8 mouse cellular contexts compared by ENCODE assay signal in the genomic region with DNA sequence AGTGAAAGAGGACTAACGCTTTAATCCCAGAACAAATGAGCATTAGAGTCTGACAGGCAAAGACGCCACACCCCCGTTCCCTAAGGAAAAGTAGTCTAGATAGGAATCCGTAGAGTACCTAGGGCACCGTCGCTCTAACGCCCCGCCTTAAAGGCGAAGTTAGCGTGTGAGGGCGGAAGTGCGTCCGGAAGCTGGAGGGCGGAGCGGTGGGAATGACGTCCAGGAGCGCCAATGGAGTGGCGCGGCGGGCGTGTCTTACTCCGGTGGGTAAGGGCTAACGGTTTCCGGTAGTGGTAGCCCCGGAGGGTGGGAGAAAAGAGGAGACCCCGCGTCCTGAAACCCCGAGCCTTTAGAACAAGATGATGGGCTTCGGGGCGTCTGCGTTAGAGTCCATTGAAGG. TPM values are rescaled to one million over a fixed set of nuclear protein-coding genes. Genes with fewer than 3 reads are reported as not detected.
A peak's percentile ranks its signal among the peaks of the same experiment; 100 is the strongest.
DNase-seq lines count a peak whose midpoint lies in the region; ATAC-seq and TF ChIP-seq lines count a peak whose summit lies in the region.

A gene (plus strand): TSS at position 215 of the 400 bp plus-strand sequence.

- DNase-seq in MEL (ENCODE audit: low read depth, low spot score) = peak; percentile 97
- peak; percentile 97 to 98 for DNase-seq in cerebellum, adult 2 months
- peak; percentile 99 for DNase-seq in forebrain, postnatal 0 days
- DNase-seq in heart, postnatal 4 days = peak; percentile 98
- peak; percentile 93 to 97 for DNase-seq in layer of hippocampus, adult 8-10 months (ENCODE audit: low spot score in 2 of 2)
- peak; percentile 93 for DNase-seq in ovary, adult 18-20 months (ENCODE audit: low spot score)
- peak; percentile 97 for DNase-seq in thymus, postnatal 0 days (ENCODE audit: low spot score)

- no peaks in the 10 kb centered on the region for H3K9me3 ChIP-seq in MEL (replicated peaks; ENCODE audit: insufficient read depth, low read length)
- H3K9me3 ChIP-seq in forebrain, postnatal 0 days (ENCODE audit: low read length) = no peaks in the 10 kb centered on the region
- H3K9me3 ChIP-seq in lung, embryonic 15.5 days = no peaks in the 10 kb centered on the region

- no peak for TF ChIP-seq CTCF in MEL (IDR thresholded peaks at IDR 0.05 in 2 of 3, conservative IDR thresholded peaks at IDR 0.05 in 1 of 3; ENCODE audit: control insufficient read depth in 1 of 3, insufficient read depth in 1 of 3, low read depth in 2 of 3, low read length in 3 of 3, poor library complexity in 1 of 3, severe bottlenecking in 1 of 3)
- no peak for TF ChIP-seq CTCF in cerebellum, adult 2 months (IDR thresholded peaks at IDR 0.05; ENCODE audit: borderline replicate concordance, insufficient read depth, low read depth, low read length)
- no peak for TF ChIP-seq CTCF in forebrain, postnatal 0 days (IDR thresholded peaks at IDR 0.05; ENCODE audit: low read depth)

- peak within 1 kb of the TSS; percentile 78 for H3K27ac ChIP-seq in MEL (ENCODE audit: control insufficient read depth, low read depth, low read length)
- peak within 1 kb of the TSS; percentile 16 for H3K27ac ChIP-seq in cerebellum, adult 2 months (ENCODE audit: insufficient read depth, low read length)
- peak within 1 kb of the TSS; percentile 92 for H3K27ac ChIP-seq in forebrain, postnatal 0 days (ENCODE audit: low read depth, low read length)
- peak within 1 kb of the TSS; percentile 91 for H3K27ac ChIP-seq in lung, embryonic 15.5 days

- TF ChIP-seq EP300 in MEL (IDR thresholded peaks at IDR 0.05; ENCODE audit: low read depth in 1 of 2, low read length in 2 of 2) = no peak

- under 1% methylated on average over 31 of the region's 31 CpGs for WGBS in cerebellum, adult 2 months
- 0% methylated on average over 31 of the region's 31 CpGs for WGBS in forebrain, postnatal 0 days
- WGBS in lung, embryonic 15.5 days = under 1% methylated on average over 31 of the region's 31 CpGs

- H3K36me3 ChIP-seq in MEL (ENCODE audit: control insufficient read depth in 1 of 2, insufficient read depth in 2 of 2, low read length in 2 of 2) = peaks cover 3 to 14% of the 10 kb centered on the region in 2 experiments
- peaks cover 31% of the 10 kb centered on the region for H3K36me3 ChIP-seq in forebrain, postnatal 0 days (ENCODE audit: insufficient read depth)
- peaks cover 33% of the 10 kb centered on the region for H3K36me3 ChIP-seq in lung, embryonic 15.5 days

- peak within 1 kb of the TSS; percentile 90 to 94 for H3K4me3 ChIP-seq in MEL (ENCODE audit: control insufficient read depth in 1 of 2, insufficient read depth in 1 of 2, low read depth in 2 of 2, low read length in 2 of 2)
- H3K4me3 ChIP-seq in cerebellum, adult 2 months (replicated peaks; ENCODE audit: insufficient read depth, low read depth, low read length) = peak within 1 kb of the TSS; percentile 77
- peak within 1 kb of the TSS; percentile 98 for H3K4me3 ChIP-seq in forebrain, postnatal 0 days (ENCODE audit: low read depth, low read length)
- H3K4me3 ChIP-seq in lung, embryonic 15.5 days = peak within 1 kb of the TSS; percentile 99

- H3K9ac ChIP-seq in MEL (ENCODE audit: control insufficient read depth, low read depth, low read length, poor library complexity, severe bottlenecking) = peak within 1 kb of the TSS; percentile 91
- H3K9ac ChIP-seq in forebrain, postnatal 0 days = peak within 1 kb of the TSS; percentile 92
- peak within 1 kb of the TSS; percentile 96 for H3K9ac ChIP-seq in lung, embryonic 15.5 days

- no peak for TF ChIP-seq RAD21 in MEL (IDR thresholded peaks at IDR 0.05; ENCODE audit: low read depth, low read length)

- peak; percentile 98 for ATAC-seq in forebrain, postnatal 0 days
- ATAC-seq in lung, embryonic 15.5 days (ENCODE audit: borderline replicate concordance, extremely low read depth, low FRiP score, low TSS enrichment) = peak; percentile 96

- TF ChIP-seq POLR2A in MEL (IDR thresholded peaks at IDR 0.05; ENCODE audit: control insufficient read depth in 1 of 2, insufficient read depth in 1 of 2, low read depth in 1 of 2, low read length in 2 of 2, poor library complexity in 1 of 2) = peak; percentile 50 to 72; a peak in 2 of 4 replicates
- TF ChIP-seq POLR2A in cerebellum, adult 2 months (IDR thresholded peaks at IDR 0.05; ENCODE audit: borderline replicate concordance, insufficient read depth, low read length) = peak; percentile 41; the same call in 1 of the 2 replicates

- peaks cover 8 to 17% of the 10 kb centered on the region in 2 experiments for H3K4me1 ChIP-seq in MEL (ENCODE audit: control insufficient read depth in 1 of 2, insufficient read depth in 2 of 2, low read length in 2 of 2)
- H3K4me1 ChIP-seq in cerebellum, adult 2 months (ENCODE audit: control insufficient read depth, insufficient read depth, low read length) = peaks cover 3% of the 10 kb centered on the region; the same call in 1 of the 2 replicates
- peaks cover 22% of the 10 kb centered on the region for H3K4me1 ChIP-seq in forebrain, postnatal 0 days (ENCODE audit: insufficient read depth)
- H3K4me1 ChIP-seq in lung, embryonic 15.5 days = peaks cover 44% of the 10 kb centered on the region

- peak within 1 kb of the TSS; percentile 95 for H3K4me2 ChIP-seq in forebrain, postnatal 0 days (ENCODE audit: low read depth)
- H3K4me2 ChIP-seq in lung, embryonic 15.5 days = peak within 1 kb of the TSS; percentile 92

- H3K27me3 ChIP-seq in MEL (ENCODE audit: control insufficient read depth in 1 of 2, insufficient read depth in 2 of 2, low read length in 2 of 2) = no peaks in the 10 kb centered on the region
- H3K27me3 ChIP-seq in cerebellum, adult 2 months (ENCODE audit: control insufficient read depth, insufficient read depth, low read length) = no peaks in the 10 kb centered on the region
- H3K27me3 ChIP-seq in forebrain, postnatal 0 days (ENCODE audit: insufficient read depth, low read length) = no peaks in the 10 kb centered on the region
- no peaks in the 10 kb centered on the region for H3K27me3 ChIP-seq in lung, embryonic 15.5 days

- H3K79me2 ChIP-seq in MEL (ENCODE audit: control insufficient read depth, insufficient read depth, low read length, poor library complexity) = peaks cover 21% of the 10 kb centered on the region

TF ChIP-seq in MEL, 35 proteins besides CTCF, POLR2A, EP300 and RAD21:
- TF ChIP-seq HCFC1 (IDR thresholded peaks at IDR 0.05; ENCODE audit: low read depth, low read length) (peak; percentile 97), MYB (IDR thresholded peaks at IDR 0.05; ENCODE audit: low read depth, low read length) (0 out of 2 replicates have a peak, but pooled peaks have one; percentile 62), E2F4 (IDR thresholded peaks at IDR 0.05; ENCODE audit: borderline replicate concordance, low read depth, low read length) (no peak), BHLHE40 (IDR thresholded peaks at IDR 0.05; ENCODE audit: borderline replicate concordance, low read depth, low read length) (no peak), ELF1 (IDR thresholded peaks at IDR 0.05; ENCODE audit: low read depth, low read length) (peak; percentile 100), GATA1 (IDR thresholded peaks at IDR 0.05; ENCODE audit: low read depth, low read length) (0 out of 2 replicates have a peak, but pooled peaks have one; percentile 7), CHD2 (IDR thresholded peaks at IDR 0.05; ENCODE audit: low read length) (peak; percentile 59), ZKSCAN1 (IDR thresholded peaks at IDR 0.05; ENCODE audit: low read depth, low read length) (no peak), ZMIZ1 (IDR thresholded peaks at IDR 0.05; ENCODE audit: low read depth, low read length) (peak; percentile 47), SIN3A (IDR thresholded peaks at IDR 0.05; ENCODE audit: low read length) (peak; percentile 89), TBP (IDR thresholded peaks at IDR 0.05; ENCODE audit: low read depth, low read length) (peak; percentile 63), KAT2A (conservative IDR thresholded peaks at IDR 0.05; ENCODE audit: low read depth, low read length) (peak; percentile 78), NRF1 (IDR thresholded peaks at IDR 0.05; ENCODE audit: insufficient read depth, low read depth, low read length, poor library complexity, severe bottlenecking) (peak; percentile 40; the same call in 1 of the 2 replicates), MAZ (IDR thresholded peaks at IDR 0.05; ENCODE audit: low read depth, low read length) (no peak; the same call in 1 of the 2 replicates), NELFE (IDR thresholded peaks at IDR 0.05; ENCODE audit: low read depth, low read length) (peak; percentile 72; the same call in 1 of the 2 replicates), POLR2AphosphoS2 (IDR thresholded peaks at IDR 0.05; ENCODE audit: low read length) (peak; percentile 23; the same call in 1 of the 2 replicates), MAFK (IDR thresholded peaks at IDR 0.05; ENCODE audit: borderline replicate concordance, low read depth, low read length) (no peak), MXI1 (IDR thresholded peaks at IDR 0.05; ENCODE audit: low read depth, low read length) (peak; percentile 20; the same call in 1 of the 2 replicates), RCOR1 (IDR thresholded peaks at IDR 0.05; ENCODE audit: low read depth, low read length) (peak; percentile 50; the same call in 1 of the 2 replicates), TCF12 (IDR thresholded peaks at IDR 0.05; ENCODE audit: low read depth, low read length) (peak; percentile 50)

RNA-seq across cellular contexts. Expression of the gene that starts here (rescaled TPM):
- 35.0 and 35.8 TPM in 2 replicates for total RNA-seq in MEL (2012; rRNA removed)
- polyA plus RNA-seq in MEL (2012; ENCODE audit: insufficient read depth in 1 of 2, insufficient read length in 2 of 2, low read depth in 1 of 2, low replicate concordance in 2 of 2, missing spikeins in 1 of 2) = 10 to 100 TPM in 1 of 2 experiments, not detected in 1; 46.2 TPM
- 47.0 and 48.2 TPM in 2 replicates for polyA plus RNA-seq in cerebellum, adult 2 months (2012; rRNA removed)
- 28.8 and 47.4 TPM in 2 replicates for total RNA-seq in forebrain, postnatal 0 days (2014; rRNA removed)
- polyA plus RNA-seq in forebrain, postnatal 0 days (2015; fragmentation: Nextera tagmentation; extraction: Ambion mirVana) = 39.1 and 41.8 TPM in 2 replicates
- total RNA-seq in heart, postnatal 4 days (2021) = 10 to 100 TPM; 16.5 to 17.1 TPM
- total RNA-seq in layer of hippocampus, adult 8-10 months (2022) = 10 to 100 TPM; 11.5 to 16.3 (median 14.1) TPM
- 33.7 and 33.9 TPM in 2 replicates for polyA plus RNA-seq in lung, embryonic 15.5 days (2015; fragmentation: Nextera tagmentation; extraction: Ambion mirVana)
- 69.4 and 69.6 TPM in 2 replicates for polyA plus RNA-seq in thymus, postnatal 0 days (2015; fragmentation: Nextera tagmentation; extraction: Ambion mirVana)

Comparison
In these comparisons a context has a peak if more than half of its experiments do, and no peak if none do; other contexts are left out.
1. Peak in every context shown above with its lines: DNase-seq, ATAC-seq, H3K4me3 ChIP-seq and H3K27ac ChIP-seq.
2. H3K27ac ChIP-seq: peak in every context shown above with its lines; median percentile 92 in forebrain, postnatal 0 days; 91 in lung, embryonic 15.5 days; 78 in MEL; 16 in cerebellum, adult 2 months.